Mouse (Mus musculus) adrenal gland, postnatal 25 days (tissue): ENCODE measurements around the gene Pramel1. TPM values are rescaled to one million over a fixed set of nuclear protein-coding genes. Genes with fewer than 3 reads are reported as not detected.

Experiments
- total RNA-seq: library from RNA; stranded (reverse); gene quantifications from 2 replicates; pipeline ENCODE4 v1.2.3, GENCODE M21; 2021

Gene Pramel1
- total RNA-seq, 1 experiment from 2014 or later, result not detected

Other genes starting within 250 kb of the Pramel1 start
- gene Prdm2, start 181.4 kb upstream of the Pramel1 start, total RNA-seq, result 32.4 and 32.5 TPM in 2 replicates
- 2.8 and 4.1 TPM in 2 replicates for gene Pdpn, start 94.9 kb upstream of the Pramel1 start, total RNA-seq
- not detected in 2 replicates for gene Lrrc38, start 44.7 kb upstream of the Pramel1 start, total RNA-seq
- gene Pramef8, start 18.0 kb downstream of the Pramel1 start, total RNA-seq, result 11.6 and 13.0 TPM in 2 replicates
- gene Oog4, start 55.9 kb downstream of the Pramel1 start, total RNA-seq, result not detected in 2 replicates
- not detected in 2 replicates for gene Gm13043, start 116.9 kb downstream of the Pramel1 start, total RNA-seq
- gene Gm13040, start 141.5 kb downstream of the Pramel1 start, total RNA-seq, result not detected in 2 replicates
- gene BC080695, start 157.3 kb downstream of the Pramel1 start, total RNA-seq, result not detected in 2 replicates
- not detected in 2 replicates for gene Gm13057, start 157.3 kb downstream of the Pramel1 start, total RNA-seq
- gene Gm13083, start 220.6 kb downstream of the Pramel1 start, total RNA-seq, result not detected in 2 replicates